Mouse (Mus musculus): ENCODE measurements around the gene Hebp1. TPM values are rescaled to one million over a fixed set of nuclear protein-coding genes. Genes with fewer than 3 reads are reported as not detected.

The Hebp1 gene
- polyA plus RNA-seq, 1 experiment from 2014 or later: 9.6 TPM

DNA sequence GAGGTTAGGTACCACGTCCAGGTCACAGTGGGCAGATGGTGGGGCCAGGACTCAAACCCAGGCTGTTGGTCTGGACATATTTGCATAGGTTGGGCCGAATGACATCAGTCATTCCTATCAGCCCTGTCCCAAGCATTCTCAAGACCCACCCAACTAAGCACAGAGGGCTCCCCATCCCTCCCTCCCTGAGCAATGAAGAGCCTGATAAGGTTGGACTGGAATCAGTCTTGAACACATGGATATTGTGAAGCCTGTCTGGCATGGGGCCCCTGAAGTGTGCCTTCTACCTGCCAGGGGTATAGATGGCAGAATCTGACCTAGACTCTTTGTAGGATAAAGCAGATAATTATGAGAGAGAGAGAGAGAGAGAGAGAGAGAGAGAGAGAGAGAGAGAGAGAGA lies 32.1 kb downstream of the Hebp1 start:
- Histone ChIP-seq H3K4me1 (ENCODE audit: control insufficient read depth, insufficient read depth, low read length) (peaks cover 5% of the 10 kb centered on the region; the same call in 1 of the 2 replicates), H3K27ac (ENCODE audit: low read length) (no peak overlapping the region), H3K4me3 (ENCODE audit: low read depth, low read length) (no peak overlapping the region), H3K9me3 (ENCODE audit: control insufficient read depth, low read depth, low read length) (no peaks in the 10 kb centered on the region), H3K27me3 (ENCODE audit: control insufficient read depth, insufficient read depth, low read length) (no peaks in the 10 kb centered on the region), H3K36me3 (ENCODE audit: control insufficient read depth, insufficient read depth, low read length) (no peaks in the 10 kb centered on the region), H3K4me2 (replicated peaks; ENCODE audit: low read depth, low read length) (no peak overlapping the region), H3K9ac (replicated peaks; ENCODE audit: low read depth, low read length) (no peak overlapping the region)
- ATAC-seq (ENCODE audit: insufficient number of reproducible peaks, insufficient read depth, low FRiP score, low read depth): no peak; the same call in 1 of the 2 replicates
- WGBS: 64% methylated on average over 2 of the region's 2 CpGs

DNA sequence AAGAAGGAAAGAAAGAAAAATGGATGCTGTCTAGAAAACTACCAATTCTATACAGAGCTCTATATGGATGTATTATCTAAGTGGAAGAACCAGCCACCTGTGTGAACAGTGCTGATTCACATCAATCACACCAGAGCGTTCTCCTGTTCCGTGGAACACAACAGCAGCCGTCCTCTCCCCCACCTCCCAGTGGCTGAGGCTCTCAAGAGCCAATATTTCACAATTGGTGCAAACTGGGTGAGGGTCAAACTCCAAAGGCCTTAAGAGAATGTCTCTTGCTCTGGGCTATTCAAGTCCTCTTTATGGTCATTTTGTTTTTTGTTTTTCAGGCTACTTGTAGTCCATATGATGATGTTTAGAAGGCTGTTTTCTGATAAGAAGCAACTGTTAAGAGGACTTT lies 32.6 kb downstream of the Hebp1 start:
- no peaks in the 10 kb centered on the region for H3K27me3 ChIP-seq (ENCODE audit: control insufficient read depth, insufficient read depth, low read length)
- H3K4me1 ChIP-seq (ENCODE audit: control insufficient read depth, insufficient read depth, low read length): peaks cover 5% of the 10 kb centered on the region; the same call in 1 of the 2 replicates
- H3K4me2 ChIP-seq (replicated peaks; ENCODE audit: low read depth, low read length): no peak overlapping the region
- H3K4me3 ChIP-seq (ENCODE audit: low read depth, low read length): no peak overlapping the region
- H3K27ac ChIP-seq (ENCODE audit: low read length): no peak overlapping the region
- no peaks in the 10 kb centered on the region for H3K9me3 ChIP-seq (ENCODE audit: control insufficient read depth, low read depth, low read length)
- WGBS: 56% methylated on average over 3 of the region's 3 CpGs
- no peak for ATAC-seq (ENCODE audit: insufficient number of reproducible peaks, insufficient read depth, low FRiP score, low read depth)
- H3K9ac ChIP-seq (replicated peaks; ENCODE audit: low read depth, low read length): no peak overlapping the region
- H3K36me3 ChIP-seq (ENCODE audit: control insufficient read depth, insufficient read depth, low read length): no peaks in the 10 kb centered on the region

DNA sequence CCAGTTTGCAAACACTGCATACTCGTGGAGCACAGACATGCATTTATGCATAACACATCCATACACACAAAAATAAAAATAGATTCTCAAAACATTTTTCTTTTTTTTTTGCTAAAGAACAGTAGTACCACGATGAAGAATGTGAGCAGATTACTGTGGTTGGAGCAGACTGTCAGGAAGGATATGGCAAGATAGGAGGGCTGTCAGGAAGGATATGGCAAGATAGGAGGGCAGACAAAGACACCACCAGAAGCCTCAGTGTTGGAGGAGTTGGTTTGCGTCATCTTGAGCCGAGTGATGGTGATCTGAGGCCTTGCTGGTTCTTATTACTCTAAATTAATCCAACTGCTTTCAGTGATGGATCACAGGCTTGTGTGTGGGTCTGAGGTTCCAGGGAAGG lies 35.0 kb downstream of the Hebp1 start:
- Histone ChIP-seq H3K4me3 (ENCODE audit: low read depth, low read length) (no peak overlapping the region), H3K27ac (ENCODE audit: low read length) (no peak overlapping the region), H3K9me3 (ENCODE audit: control insufficient read depth, low read depth, low read length) (no peaks in the 10 kb centered on the region), H3K36me3 (ENCODE audit: control insufficient read depth, insufficient read depth, low read length) (no peaks in the 10 kb centered on the region), H3K27me3 (ENCODE audit: control insufficient read depth, insufficient read depth, low read length) (no peaks in the 10 kb centered on the region), H3K9ac (replicated peaks; ENCODE audit: low read depth, low read length) (no peak overlapping the region), H3K4me1 (ENCODE audit: control insufficient read depth, insufficient read depth, low read length) (peaks cover 5% of the 10 kb centered on the region; the same call in 1 of the 2 replicates), H3K4me2 (replicated peaks; ENCODE audit: low read depth, low read length) (no peak overlapping the region)
- WGBS: 63% methylated on average over 4 of the region's 4 CpGs
- no peak for ATAC-seq (ENCODE audit: insufficient number of reproducible peaks, insufficient read depth, low FRiP score, low read depth)

- Histone ChIP-seq H3K9ac (replicated peaks; ENCODE audit: low read depth, low read length) (no peak overlapping the region), H3K4me2 (replicated peaks; ENCODE audit: low read depth, low read length) (no peak overlapping the region), H3K4me1 (ENCODE audit: control insufficient read depth, insufficient read depth, low read length) (peaks cover 5% of the 10 kb centered on the region; the same call in 1 of the 2 replicates), H3K27me3 (ENCODE audit: control insufficient read depth, insufficient read depth, low read length) (no peaks in the 10 kb centered on the region), H3K27ac (ENCODE audit: low read length) (no peak overlapping the region), H3K9me3 (ENCODE audit: control insufficient read depth, low read depth, low read length) (no peaks in the 10 kb centered on the region), H3K4me3 (ENCODE audit: low read depth, low read length) (no peak overlapping the region), H3K36me3 (ENCODE audit: control insufficient read depth, insufficient read depth, low read length) (no peaks in the 10 kb centered on the region)
- 85% methylated on average over 3 of the region's 3 CpGs for WGBS
- ATAC-seq (ENCODE audit: insufficient number of reproducible peaks, insufficient read depth, low FRiP score, low read depth): no peak
Measured at GRCm38 (mm10) chr6:135162311-135162710, 35.5 kb downstream of the Hebp1 start.

GRCm38 (mm10) chr6:135161356-135161755 lies 36.5 kb downstream of the Hebp1 start:
- ATAC-seq (ENCODE audit: insufficient number of reproducible peaks, insufficient read depth, low FRiP score, low read depth): no peak
- no peak overlapping the region for H3K9ac ChIP-seq (replicated peaks; ENCODE audit: low read depth, low read length)
- H3K36me3 ChIP-seq (ENCODE audit: control insufficient read depth, insufficient read depth, low read length): no peaks in the 10 kb centered on the region
- peaks cover 5% of the 10 kb centered on the region; the same call in 1 of the 2 replicates for H3K4me1 ChIP-seq (ENCODE audit: control insufficient read depth, insufficient read depth, low read length)
- no peak overlapping the region for H3K4me3 ChIP-seq (ENCODE audit: low read depth, low read length)
- WGBS: 57% methylated on average over 4 of the region's 4 CpGs
- H3K27ac ChIP-seq (ENCODE audit: low read length): no peak overlapping the region
- no peaks in the 10 kb centered on the region for H3K27me3 ChIP-seq (ENCODE audit: control insufficient read depth, insufficient read depth, low read length)
- no peak overlapping the region for H3K4me2 ChIP-seq (replicated peaks; ENCODE audit: low read depth, low read length)
- H3K9me3 ChIP-seq (ENCODE audit: control insufficient read depth, low read depth, low read length): no peaks in the 10 kb centered on the region

DNA sequence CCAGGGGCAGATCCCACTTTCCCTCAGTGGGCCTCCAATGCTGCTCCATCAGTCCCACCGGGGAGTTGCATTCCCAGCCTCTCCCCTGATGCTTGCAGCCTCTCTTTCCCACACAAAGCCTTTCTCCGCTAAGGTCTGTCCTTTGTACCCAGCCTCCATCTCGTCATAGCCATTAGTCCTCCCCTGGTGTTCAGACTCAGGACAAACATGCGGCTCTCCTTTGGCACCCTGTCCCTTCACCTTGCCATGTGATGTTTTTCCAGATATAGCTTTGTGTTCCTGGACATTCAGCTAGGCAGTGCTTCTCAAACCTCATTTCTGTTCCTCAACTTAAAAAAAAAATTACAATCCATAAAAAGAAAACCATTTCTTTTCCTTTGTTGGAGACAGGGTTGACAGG lies 39.3 kb downstream of the Hebp1 start:
- 64% methylated on average over 4 of the region's 4 CpGs for WGBS
- H3K36me3 ChIP-seq (ENCODE audit: control insufficient read depth, insufficient read depth, low read length): no peaks in the 10 kb centered on the region
- H3K27me3 ChIP-seq (ENCODE audit: control insufficient read depth, insufficient read depth, low read length): no peaks in the 10 kb centered on the region
- H3K4me1 ChIP-seq (ENCODE audit: control insufficient read depth, insufficient read depth, low read length): peaks cover 5% of the 10 kb centered on the region; the same call in 1 of the 2 replicates
- no peak overlapping the region for H3K4me2 ChIP-seq (replicated peaks; ENCODE audit: low read depth, low read length)
- no peak overlapping the region for H3K9ac ChIP-seq (replicated peaks; ENCODE audit: low read depth, low read length)
- no peak overlapping the region for H3K4me3 ChIP-seq (ENCODE audit: low read depth, low read length)
- no peak for ATAC-seq (ENCODE audit: insufficient number of reproducible peaks, insufficient read depth, low FRiP score, low read depth)
- no peak overlapping the region for H3K27ac ChIP-seq (ENCODE audit: low read length)
- no peaks in the 10 kb centered on the region for H3K9me3 ChIP-seq (ENCODE audit: control insufficient read depth, low read depth, low read length)

- no peaks in the 10 kb centered on the region for H3K27me3 ChIP-seq (ENCODE audit: control insufficient read depth, insufficient read depth, low read length)
- no peak overlapping the region for H3K9ac ChIP-seq (replicated peaks; ENCODE audit: low read depth, low read length)
- no peak overlapping the region for H3K4me2 ChIP-seq (replicated peaks; ENCODE audit: low read depth, low read length)
- no peaks in the 10 kb centered on the region for H3K36me3 ChIP-seq (ENCODE audit: control insufficient read depth, insufficient read depth, low read length)
- no peak for ATAC-seq (ENCODE audit: insufficient number of reproducible peaks, insufficient read depth, low FRiP score, low read depth)
- WGBS: 55% methylated on average over 4 of the region's 4 CpGs
- H3K4me1 ChIP-seq (ENCODE audit: control insufficient read depth, insufficient read depth, low read length): no peaks in the 10 kb centered on the region
- no peak overlapping the region for H3K4me3 ChIP-seq (ENCODE audit: low read depth, low read length)
- no peak overlapping the region for H3K27ac ChIP-seq (ENCODE audit: low read length)
- H3K9me3 ChIP-seq (ENCODE audit: control insufficient read depth, low read depth, low read length): no peaks in the 10 kb centered on the region
Measured at GRCm38 (mm10) chr6:135157496-135157895, 40.3 kb downstream of the Hebp1 start.

- Histone ChIP-seq H3K9me3 (ENCODE audit: control insufficient read depth, low read depth, low read length) (no peaks in the 10 kb centered on the region), H3K36me3 (ENCODE audit: control insufficient read depth, insufficient read depth, low read length) (no peaks in the 10 kb centered on the region), H3K27me3 (ENCODE audit: control insufficient read depth, insufficient read depth, low read length) (no peaks in the 10 kb centered on the region), H3K4me2 (replicated peaks; ENCODE audit: low read depth, low read length) (no peak overlapping the region), H3K4me3 (ENCODE audit: low read depth, low read length) (no peak overlapping the region), H3K4me1 (ENCODE audit: control insufficient read depth, insufficient read depth, low read length) (no peaks in the 10 kb centered on the region), H3K9ac (replicated peaks; ENCODE audit: low read depth, low read length) (no peak overlapping the region), H3K27ac (ENCODE audit: low read length) (no peak overlapping the region)
- WGBS: 78% methylated on average over 8 of the region's 8 CpGs
- ATAC-seq (ENCODE audit: insufficient number of reproducible peaks, insufficient read depth, low FRiP score, low read depth): no peak
Measured at GRCm38 (mm10) chr6:135156597-135156996, 41.2 kb downstream of the Hebp1 start.

DNA sequence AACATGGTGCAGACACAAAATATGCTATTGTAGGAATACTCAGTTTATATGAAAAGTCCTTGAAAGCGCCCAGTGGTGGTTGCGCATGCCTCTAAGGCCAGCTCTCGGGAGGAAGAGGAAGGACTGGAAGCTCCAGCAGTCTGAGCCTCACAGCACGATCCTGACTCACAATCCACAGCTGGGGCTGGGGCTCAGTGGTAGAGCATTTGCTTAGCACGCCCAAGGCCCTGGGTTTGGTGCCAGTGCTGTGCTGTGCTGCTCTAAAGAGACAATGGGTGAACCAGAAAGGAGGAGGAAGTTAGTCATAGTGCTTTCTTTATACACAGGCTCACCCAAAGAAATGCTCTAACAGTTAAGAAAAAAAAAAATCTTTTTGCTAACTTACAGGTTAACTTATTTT lies 44.1 kb downstream of the Hebp1 start:
- ATAC-seq (ENCODE audit: insufficient number of reproducible peaks, insufficient read depth, low FRiP score, low read depth): no peak
- Histone ChIP-seq H3K27me3 (ENCODE audit: control insufficient read depth, insufficient read depth, low read length) (no peaks in the 10 kb centered on the region), H3K4me2 (replicated peaks; ENCODE audit: low read depth, low read length) (no peak overlapping the region), H3K4me3 (ENCODE audit: low read depth, low read length) (no peak overlapping the region), H3K4me1 (ENCODE audit: control insufficient read depth, insufficient read depth, low read length) (no peaks in the 10 kb centered on the region), H3K27ac (ENCODE audit: low read length) (no peak overlapping the region), H3K9ac (replicated peaks; ENCODE audit: low read depth, low read length) (no peak overlapping the region), H3K36me3 (ENCODE audit: control insufficient read depth, insufficient read depth, low read length) (no peaks in the 10 kb centered on the region), H3K9me3 (ENCODE audit: control insufficient read depth, low read depth, low read length) (no peaks in the 10 kb centered on the region)
- 86% methylated on average over 5 of the region's 5 CpGs for WGBS
